Mouse (Mus musculus): Measurements from ENCODE around the gene Plbd1. TPM values are rescaled to one million over a fixed set of nuclear protein-coding genes. Genes with fewer than 3 reads are reported as not detected.

The Plbd1 gene
- polyA plus RNA-seq, 1 experiment = 9.9 TPM

DNA sequence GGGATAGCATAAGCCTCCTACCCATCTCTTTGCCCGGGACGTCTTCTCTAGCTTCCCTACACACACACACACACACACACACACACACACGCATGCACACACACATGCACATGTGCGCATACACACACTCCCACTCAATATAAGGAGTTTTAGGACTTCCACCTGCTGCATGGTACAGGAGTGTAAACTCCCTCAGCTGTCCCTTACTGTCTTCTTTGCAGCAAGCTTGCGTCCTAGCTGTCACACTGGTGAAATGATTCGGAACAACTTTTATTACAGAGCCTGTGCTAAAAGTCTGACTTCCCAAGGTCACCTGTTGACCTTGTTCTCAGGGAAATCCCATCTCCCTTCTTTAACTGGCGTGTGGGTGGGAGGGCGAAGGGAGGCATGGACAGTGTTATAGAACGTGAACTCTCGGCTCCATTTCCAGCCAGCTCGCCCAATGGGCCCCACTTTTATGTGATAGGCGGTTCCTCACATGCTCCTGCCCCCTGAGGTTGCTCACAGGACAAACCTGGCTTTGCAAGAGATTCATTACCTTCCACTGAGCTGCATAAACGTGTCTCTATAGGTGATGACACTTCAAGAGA is 29.7 kb downstream of the Plbd1 start:
- TF ChIP-seq FLI1 (IDR thresholded peaks at IDR 0.05; ENCODE audit: low read length) = no peak
- TF ChIP-seq GATA1 (IDR thresholded peaks at IDR 0.05; ENCODE audit: borderline replicate concordance, low read length) = no peak
- Histone ChIP-seq H3K27me3 (replicated peaks) (no peaks in the 10 kb centered on the region), H3K4me3 (replicated peaks) (no peak overlapping the region)

DNA sequence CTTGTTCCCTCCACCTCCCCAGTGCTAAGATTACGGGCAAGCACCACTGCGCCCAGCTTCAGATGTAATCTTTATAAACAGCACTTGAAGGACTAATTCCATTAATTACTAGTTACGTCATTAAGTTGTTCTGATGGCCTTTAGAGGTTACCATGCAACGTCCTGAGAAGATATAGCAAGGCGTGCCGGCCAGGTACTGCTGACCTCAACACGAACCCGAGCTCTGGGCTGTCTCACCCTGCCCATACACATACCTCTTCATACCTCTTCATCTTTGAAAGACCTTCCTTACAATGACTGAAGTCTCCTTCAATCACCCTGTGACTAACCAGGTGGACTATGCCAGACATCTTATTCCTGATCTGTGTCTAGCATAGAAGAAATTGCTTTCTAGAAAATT is 30.2 kb downstream of the Plbd1 start:
- no peak overlapping the region for H3K4me3 ChIP-seq (replicated peaks)
- peaks cover 22% of the 10 kb centered on the region for H3K9me3 ChIP-seq
- H3K4me1 ChIP-seq = no peaks in the 10 kb centered on the region

More for the DNA sequence above, 29.7 kb downstream of the Plbd1 start:
- H3K9me3 ChIP-seq = peaks cover 24% of the 10 kb centered on the region
- H3K4me1 ChIP-seq = no peaks in the 10 kb centered on the region
- no peaks in the 10 kb centered on the region for H3K36me3 ChIP-seq (replicated peaks; ENCODE audit: low read length)

DNA sequence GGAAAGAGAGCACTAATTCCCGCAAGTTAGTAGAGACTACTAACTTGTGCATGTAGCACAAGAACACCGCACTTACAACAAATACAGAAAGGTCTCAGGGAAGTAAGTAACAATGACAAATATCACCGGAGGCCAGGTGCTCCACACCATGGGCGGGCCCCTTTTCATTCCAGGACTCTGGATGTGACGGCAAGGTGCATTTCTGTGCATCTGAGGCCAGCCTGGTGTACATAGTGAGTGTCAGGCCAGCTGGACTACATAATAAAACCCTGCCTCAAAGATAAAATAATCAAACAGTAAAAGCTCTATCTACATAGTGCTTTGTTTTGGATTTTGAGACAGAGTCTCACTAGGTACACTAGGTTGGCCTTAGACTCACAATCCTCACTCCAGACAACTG is 32.1 kb downstream of the Plbd1 start:
- H3K27me3 ChIP-seq (replicated peaks) = no peaks in the 10 kb centered on the region
- no peaks in the 10 kb centered on the region for H3K36me3 ChIP-seq (replicated peaks; ENCODE audit: low read length)
- peaks cover 9% of the 10 kb centered on the region for H3K9me3 ChIP-seq
- no peak overlapping the region for H3K4me3 ChIP-seq (replicated peaks)
- TF ChIP-seq GATA1 (IDR thresholded peaks at IDR 0.05; ENCODE audit: borderline replicate concordance, low read length) (no peak), FLI1 (IDR thresholded peaks at IDR 0.05; ENCODE audit: low read length) (no peak)
- no peaks in the 10 kb centered on the region for H3K4me1 ChIP-seq

More for the DNA sequence above, 30.2 kb downstream of the Plbd1 start:
- TF ChIP-seq GATA1 (IDR thresholded peaks at IDR 0.05; ENCODE audit: borderline replicate concordance, low read length) = no peak
- TF ChIP-seq FLI1 (IDR thresholded peaks at IDR 0.05; ENCODE audit: low read length) = no peak
- no peaks in the 10 kb centered on the region for H3K36me3 ChIP-seq (replicated peaks; ENCODE audit: low read length)
- no peaks in the 10 kb centered on the region for H3K27me3 ChIP-seq (replicated peaks)

DNA sequence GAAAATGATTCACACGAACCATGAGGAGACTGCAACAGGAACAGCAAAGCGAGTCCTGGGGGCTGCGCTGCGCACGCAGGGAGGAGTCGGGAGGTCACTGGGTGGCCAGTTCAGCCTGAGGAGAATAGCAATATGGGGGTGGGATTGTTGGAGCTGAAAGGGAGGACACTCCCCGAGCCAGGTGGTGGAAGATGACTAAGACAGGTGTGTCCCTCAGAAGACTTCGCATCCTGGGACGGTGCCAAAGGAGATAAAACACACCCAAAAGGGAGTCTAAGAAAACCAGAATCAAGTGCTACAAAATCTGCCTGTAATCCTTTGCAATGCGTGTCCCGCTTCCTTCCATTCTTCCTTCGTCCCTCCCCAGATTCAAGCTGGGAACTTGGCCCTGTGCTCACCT is 36.3 kb downstream of the Plbd1 start:
- no peaks in the 10 kb centered on the region for H3K9me3 ChIP-seq
- no peaks in the 10 kb centered on the region for H3K27me3 ChIP-seq (replicated peaks)
- no peak overlapping the region for H3K4me3 ChIP-seq (replicated peaks)
- no peaks in the 10 kb centered on the region for H3K4me1 ChIP-seq
- TF ChIP-seq FLI1 (IDR thresholded peaks at IDR 0.05; ENCODE audit: low read length) (no peak), GATA1 (IDR thresholded peaks at IDR 0.05; ENCODE audit: borderline replicate concordance, low read length) (no peak)
- H3K36me3 ChIP-seq (replicated peaks; ENCODE audit: low read length) = no peaks in the 10 kb centered on the region

DNA sequence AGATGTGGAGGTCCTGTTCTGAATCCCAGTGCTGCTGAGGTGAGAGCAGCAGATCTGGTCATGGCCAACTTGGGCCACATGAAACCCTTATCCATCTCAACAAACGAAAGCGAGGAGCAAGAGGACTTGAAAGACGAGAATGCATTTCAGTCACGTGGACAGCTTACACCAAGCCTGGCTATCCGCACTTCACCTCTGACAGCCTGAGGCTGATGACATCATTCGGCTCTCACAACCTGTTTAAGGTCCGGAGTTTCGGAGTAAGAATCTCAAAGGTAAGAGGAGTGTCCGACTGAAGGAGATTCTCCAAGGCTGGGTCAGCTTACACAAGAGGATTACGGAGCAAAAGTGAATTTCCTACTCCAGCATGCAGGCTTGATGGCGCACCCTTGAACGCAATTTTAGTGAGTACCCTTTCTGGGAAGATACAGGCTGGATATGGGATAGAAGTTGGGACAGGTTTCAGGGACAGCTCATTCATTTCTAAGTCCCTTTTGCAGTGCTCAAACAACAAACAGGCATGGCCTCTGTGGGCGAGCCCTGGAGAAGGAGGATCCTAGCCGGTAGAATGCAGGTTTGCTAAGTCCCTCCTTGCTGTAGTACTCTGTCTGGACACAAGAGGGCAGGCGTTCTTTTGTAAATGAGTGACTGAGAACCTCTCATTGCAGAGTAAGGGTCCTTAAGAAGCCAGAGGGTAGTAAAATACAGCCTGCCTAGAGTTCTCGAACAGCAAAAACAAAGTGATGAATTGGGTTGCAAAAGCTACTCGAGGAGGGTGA is 41.2 kb downstream of the Plbd1 start:
- Histone ChIP-seq H3K9me3 (no peaks in the 10 kb centered on the region), H3K27me3 (replicated peaks) (no peaks in the 10 kb centered on the region), H3K4me1 (no peaks in the 10 kb centered on the region), H3K4me3 (replicated peaks) (no peak overlapping the region), H3K36me3 (replicated peaks; ENCODE audit: low read length) (peaks cover 5% of the 10 kb centered on the region)
- TF ChIP-seq FLI1 (IDR thresholded peaks at IDR 0.05; ENCODE audit: low read length) (no peak), GATA1 (IDR thresholded peaks at IDR 0.05; ENCODE audit: borderline replicate concordance, low read length) (no peak)

DNA sequence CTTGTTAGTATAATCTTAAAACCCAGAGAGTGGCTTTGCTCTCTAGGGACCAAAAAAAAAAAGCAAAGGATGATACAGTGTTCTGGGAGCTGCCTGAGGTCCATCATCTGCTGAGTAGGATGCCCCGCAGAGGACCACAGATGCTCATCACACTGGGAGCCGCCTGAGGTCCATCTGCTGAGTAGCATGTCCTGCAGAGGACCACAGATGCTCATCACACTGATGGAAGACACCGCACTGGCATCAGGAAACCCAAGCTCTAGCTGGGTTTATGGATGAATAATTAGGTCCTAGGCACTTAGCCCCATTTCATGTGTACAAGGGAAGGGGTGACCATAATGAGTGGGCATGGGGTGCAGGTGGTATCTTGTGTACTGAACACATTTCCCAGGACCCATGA is 47.6 kb downstream of the Plbd1 start:
- H3K9me3 ChIP-seq = peaks cover 9% of the 10 kb centered on the region
- H3K27me3 ChIP-seq (replicated peaks) = no peaks in the 10 kb centered on the region
- TF ChIP-seq GATA1 (IDR thresholded peaks at IDR 0.05; ENCODE audit: borderline replicate concordance, low read length) = no peak
- TF ChIP-seq FLI1 (IDR thresholded peaks at IDR 0.05; ENCODE audit: low read length) = no peak
- peaks cover 46% of the 10 kb centered on the region for H3K36me3 ChIP-seq (replicated peaks; ENCODE audit: low read length)
- no peak overlapping the region for H3K4me3 ChIP-seq (replicated peaks)
- H3K4me1 ChIP-seq = no peaks in the 10 kb centered on the region; the same call in 1 of the 2 replicates

DNA sequence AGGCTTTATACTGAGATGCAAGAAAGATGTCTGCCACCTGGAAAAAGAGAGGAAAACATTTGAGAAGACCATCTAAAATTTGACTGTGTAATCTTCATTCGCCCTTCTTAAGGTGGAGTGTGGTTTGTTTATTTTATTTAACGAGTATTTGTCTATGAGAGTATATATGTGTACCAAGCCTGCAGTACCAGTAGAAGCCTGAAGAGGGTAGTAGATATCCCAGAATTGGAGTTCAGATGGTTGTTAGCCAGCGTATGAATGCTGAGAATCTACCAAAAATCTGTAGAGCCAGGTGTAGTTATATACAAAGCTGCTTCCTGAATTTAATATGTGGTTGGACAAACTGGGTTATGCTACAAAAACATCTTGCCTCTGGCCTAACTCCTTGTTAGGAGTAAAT is 49.4 kb downstream of the Plbd1 start:
- Histone ChIP-seq H3K9me3 (peaks cover 9% of the 10 kb centered on the region), H3K4me3 (replicated peaks) (no peak overlapping the region), H3K4me1 (no peaks in the 10 kb centered on the region; the same call in 1 of the 2 replicates), H3K27me3 (replicated peaks) (no peaks in the 10 kb centered on the region), H3K36me3 (replicated peaks; ENCODE audit: low read length) (peaks cover 64% of the 10 kb centered on the region)
- TF ChIP-seq FLI1 (IDR thresholded peaks at IDR 0.05; ENCODE audit: low read length) (no peak), GATA1 (IDR thresholded peaks at IDR 0.05; ENCODE audit: borderline replicate concordance, low read length) (no peak)

DNA sequence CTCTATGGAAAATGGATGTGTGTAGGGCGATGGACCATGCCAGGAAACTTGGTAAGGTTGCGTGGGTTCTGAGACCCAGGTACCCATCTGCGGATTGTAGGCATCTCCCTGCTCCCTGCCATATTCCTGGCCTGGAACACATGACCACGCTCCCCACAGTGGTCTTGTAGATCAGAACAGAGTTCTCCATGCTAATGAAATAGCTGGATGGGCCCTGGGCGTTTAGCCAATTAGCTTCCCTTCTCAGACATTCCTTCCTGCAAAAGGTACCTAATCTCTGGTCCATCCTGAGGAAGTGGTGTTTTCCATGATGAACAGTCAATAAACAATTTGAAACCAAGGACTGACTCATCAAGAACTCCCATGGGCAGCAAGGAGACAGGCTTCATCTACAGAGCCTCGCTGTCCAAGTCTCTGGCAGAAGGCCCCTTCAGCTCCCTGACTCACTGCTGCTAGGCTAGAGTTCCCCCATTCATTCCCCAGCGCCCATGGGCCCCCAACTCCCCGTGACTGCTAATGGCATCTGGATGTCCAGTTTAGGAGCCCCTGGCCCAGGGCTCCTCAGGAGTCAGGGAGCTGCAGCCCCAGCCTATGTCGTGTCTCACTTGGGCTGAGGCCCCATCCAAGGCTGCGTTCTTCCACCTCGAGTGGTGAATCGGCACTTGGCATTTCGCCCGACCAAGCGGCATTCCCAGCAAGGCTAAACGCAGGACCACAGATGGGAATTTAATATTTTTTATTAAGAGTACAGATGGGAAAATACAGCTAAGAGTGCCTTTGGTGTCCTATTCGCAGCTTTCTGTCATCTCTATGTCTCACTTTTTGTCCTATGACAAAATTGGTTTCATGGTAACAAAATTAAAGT is 50.1 kb downstream of the Plbd1 start:
- Histone ChIP-seq H3K27me3 (replicated peaks) (no peaks in the 10 kb centered on the region), H3K4me3 (replicated peaks) (no peak overlapping the region), H3K36me3 (replicated peaks; ENCODE audit: low read length) (peaks cover 67% of the 10 kb centered on the region), H3K4me1 (no peaks in the 10 kb centered on the region; the same call in 1 of the 2 replicates), H3K9me3 (peaks cover 9% of the 10 kb centered on the region)
- TF ChIP-seq GATA1 (IDR thresholded peaks at IDR 0.05; ENCODE audit: borderline replicate concordance, low read length) = no peak
- no peak for TF ChIP-seq FLI1 (IDR thresholded peaks at IDR 0.05; ENCODE audit: low read length)

DNA sequence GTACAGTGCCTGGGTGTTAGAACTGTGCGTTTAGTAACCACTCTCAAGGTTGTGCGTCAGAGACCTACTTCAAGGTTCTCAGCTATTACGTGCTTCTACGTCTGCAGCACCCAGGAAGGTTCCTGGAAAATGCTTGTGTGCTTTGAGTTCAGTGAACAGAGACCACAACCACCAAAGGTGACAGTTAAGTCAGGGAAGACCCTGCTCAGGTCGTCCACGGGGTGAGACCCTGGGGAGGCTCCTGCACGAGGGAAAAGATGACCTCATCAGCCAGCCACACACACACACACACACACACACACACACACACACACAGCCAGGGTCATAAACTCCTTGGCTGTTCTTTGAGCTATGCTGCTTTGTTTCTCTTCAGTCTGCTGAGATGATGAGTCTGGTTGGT is 59.1 kb downstream of the Plbd1 start:
- H3K9me3 ChIP-seq = no peaks in the 10 kb centered on the region
- H3K27me3 ChIP-seq (replicated peaks) = no peaks in the 10 kb centered on the region
- H3K36me3 ChIP-seq (replicated peaks; ENCODE audit: low read length) = peaks cover 98% of the 10 kb centered on the region
- TF ChIP-seq FLI1 (IDR thresholded peaks at IDR 0.05; ENCODE audit: low read length) = no peak
- no peak for TF ChIP-seq GATA1 (IDR thresholded peaks at IDR 0.05; ENCODE audit: borderline replicate concordance, low read length)
- H3K4me3 ChIP-seq (replicated peaks) = no peak overlapping the region
- peaks cover 8% of the 10 kb centered on the region for H3K4me1 ChIP-seq

Data from megakaryocyte, embryonic 14.5 days (primary cell).